Mouse (Mus musculus) cerebellum, postnatal 25 days (tissue): ENCODE results near the gene Cdkl4.
"Not testable (repeated sequence)": the region's sequence is repeated elsewhere in the genome, so short reads cannot be mapped to it uniquely, and the experiment has no call there.

ENCODE experiments used
- DNase-seq, 2 experiments: peaks; one replicate each; pipeline ENCODE4 v3.0.0; 2021; ENCODE audit warnings: mixed read lengths in 2 of 2

Cdkl4 gene

DNA sequence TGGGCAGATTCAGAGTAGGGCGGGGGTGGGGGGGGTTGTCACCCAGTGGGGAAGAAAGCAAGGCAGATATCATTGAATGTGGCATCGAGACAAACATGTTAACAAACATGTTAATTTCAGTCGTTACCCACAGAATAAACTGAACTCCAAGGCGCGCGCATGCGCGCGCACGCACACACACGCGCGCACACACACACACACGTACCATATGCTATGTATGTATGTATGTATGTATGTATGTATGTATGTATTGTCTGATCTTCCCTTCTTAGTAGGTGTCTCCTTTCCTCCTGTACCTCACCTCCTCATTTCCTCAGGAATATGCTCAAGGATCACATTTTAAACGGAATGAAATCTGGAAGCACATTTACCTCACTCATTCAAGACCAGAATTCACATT is at the start of gene Cdkl4:
Gene Cdkl4 (minus strand): TSS at position 175 of the 400 bp plus-strand sequence.
- DNase-seq: no peak

DNA sequence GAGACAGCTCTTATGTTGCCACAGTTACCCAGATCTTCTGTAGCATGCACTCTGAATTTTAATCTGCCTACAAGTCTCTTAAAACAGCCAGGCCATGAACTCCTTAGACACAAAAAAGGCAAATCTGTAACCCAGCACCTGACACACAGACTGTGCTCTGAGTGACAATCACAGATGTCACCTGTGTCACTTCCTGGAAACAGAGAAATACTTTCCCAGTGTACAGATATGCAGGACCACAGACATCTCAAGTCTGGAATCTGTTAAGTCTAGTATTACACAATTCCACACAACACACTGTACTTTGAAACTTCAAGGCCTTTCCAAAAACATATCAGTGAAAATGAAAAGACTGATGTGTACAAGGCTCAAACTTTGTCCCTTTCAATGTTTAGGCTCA is 47.4 kb upstream of the Cdkl4 start:
- no peak for DNase-seq

DNA sequence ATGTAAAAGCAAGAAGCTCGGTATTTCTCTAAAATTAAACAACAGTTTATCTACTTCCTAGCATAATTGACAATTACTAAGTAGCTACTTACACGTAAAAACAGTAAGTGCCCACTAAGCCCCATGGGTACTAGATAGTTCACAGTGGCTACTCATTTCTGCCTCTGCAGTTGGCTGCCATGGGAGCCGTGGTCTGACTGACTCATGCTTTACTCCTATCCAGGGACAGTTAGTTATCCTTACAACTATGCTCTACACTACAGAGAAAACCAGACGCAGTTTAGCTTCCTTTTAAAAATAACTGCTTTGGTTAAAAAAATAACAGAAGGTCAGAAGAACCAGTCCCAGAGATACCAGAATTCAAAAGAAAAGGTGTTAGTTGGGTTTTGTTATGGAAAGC is 44.1 kb upstream of the Cdkl4 start:
- DNase-seq: no peak

DNA sequence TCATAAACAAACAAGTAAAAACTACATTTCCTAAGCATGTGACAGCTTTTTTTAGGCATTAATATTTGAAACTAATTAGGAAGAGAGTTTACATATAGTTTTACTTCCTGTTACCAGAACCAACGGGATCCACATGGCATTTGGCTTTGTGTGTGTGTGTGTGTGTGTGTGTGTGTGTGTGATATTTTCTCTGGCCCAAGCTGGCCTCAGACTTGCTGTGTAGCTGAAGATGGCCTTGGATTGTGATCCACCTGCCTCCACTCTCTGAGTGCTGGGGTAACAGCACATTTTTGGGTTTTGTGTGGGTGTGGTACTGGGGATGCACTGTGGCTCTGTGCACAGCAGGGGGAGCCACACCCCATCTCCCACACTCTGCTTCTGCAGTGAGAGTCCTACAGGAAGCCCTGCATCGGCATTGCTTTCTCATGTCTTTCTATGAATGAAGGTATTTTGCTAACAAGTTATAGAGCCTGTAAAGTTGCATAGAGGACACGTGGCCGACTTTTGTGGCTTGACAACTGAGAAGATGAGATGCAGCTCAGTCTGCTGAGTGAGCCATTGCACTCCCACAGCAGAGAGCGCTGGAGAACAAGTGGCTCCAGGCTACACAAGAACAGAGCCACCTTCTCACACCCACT is 43.3 kb upstream of the Cdkl4 start:
- peak; percentile 80 to 85 for DNase-seq

DNA sequence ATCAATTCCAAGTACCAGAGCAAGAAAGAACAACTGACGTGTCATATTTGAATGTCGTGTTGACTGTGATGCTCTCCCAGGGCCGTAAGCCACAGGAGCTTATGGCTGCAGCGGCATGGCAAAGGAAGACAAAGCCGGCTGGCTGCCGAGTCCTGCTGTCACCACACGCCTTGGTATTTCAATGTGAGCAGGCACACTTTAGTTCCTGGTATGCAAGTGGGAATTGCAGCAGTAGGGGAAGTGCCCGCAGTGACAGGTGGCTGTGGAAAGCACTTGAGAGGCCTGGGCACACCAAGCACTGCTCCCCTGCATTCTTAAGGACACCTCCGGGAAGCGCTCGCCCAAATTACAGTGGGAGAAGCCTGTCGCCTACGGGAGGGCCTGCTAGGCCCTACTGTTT is 41.9 kb upstream of the Cdkl4 start:
- peak; percentile 69 to 74 for DNase-seq

DNA sequence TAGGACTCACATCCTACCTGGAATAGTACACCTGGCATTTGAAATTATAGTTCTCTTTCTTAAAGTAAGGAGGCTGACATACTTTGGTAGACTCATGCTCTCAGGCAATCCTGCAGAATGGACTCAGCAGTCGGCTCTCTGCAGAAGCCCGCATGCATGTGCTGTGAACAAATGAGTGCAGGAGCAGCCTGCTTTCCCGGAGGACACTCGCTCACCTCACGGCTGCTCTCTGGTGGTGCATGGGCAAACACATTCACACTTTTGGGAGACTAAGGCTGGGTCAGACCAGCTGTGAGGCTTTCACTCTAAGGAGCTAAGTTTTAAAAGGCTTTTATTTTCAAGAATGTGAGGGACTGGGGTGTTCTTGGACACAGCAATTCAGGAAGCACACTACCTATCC is 41.3 kb upstream of the Cdkl4 start:
- peak; percentile 27 to 42 for DNase-seq

DNA sequence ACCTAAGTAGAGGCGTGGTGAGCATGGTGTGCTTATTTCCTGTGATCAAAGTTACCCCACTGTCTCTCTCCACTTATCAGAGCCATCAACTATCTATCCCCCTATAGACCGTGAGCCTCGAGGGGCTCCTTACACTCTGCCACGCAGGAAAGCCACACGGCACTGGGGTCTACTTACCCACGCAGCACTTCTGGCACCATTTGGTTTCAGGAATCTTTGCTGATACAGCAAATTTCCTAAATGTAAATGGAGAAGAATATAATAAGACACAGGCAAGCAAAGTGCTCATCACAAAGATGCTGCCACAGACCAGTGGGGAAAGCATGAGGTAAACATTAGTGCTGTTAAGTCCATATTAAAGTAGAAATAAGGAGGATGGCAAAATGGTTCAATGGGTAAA is 26.2 kb upstream of the Cdkl4 start:
- DNase-seq: no peak

DNA sequence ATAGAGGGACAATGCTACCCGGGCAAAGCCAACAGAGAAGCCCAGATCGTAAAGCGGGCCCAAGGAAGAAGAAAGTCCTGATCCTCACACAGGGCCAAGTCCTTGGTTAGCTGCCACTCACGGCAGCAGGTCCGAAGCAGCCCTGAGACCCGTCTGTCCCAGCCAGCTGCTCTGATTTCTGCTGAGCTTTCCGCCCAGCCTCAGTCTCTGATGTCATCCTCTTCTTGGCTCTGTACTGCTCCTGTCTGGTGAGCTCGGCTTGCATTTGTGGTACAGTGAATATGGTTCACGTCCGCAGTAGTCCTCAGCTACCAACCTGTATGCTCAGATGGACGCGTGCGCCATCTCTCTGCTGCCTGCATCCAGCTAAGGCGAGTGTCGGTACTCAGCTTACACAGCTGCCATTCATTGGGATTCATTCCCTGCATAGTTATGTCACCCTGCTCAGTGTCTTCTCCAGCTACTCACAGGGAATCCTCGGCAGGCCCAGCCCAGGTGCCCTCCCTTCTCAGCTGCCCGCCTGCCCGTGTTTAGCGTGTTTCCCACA is 25.5 kb upstream of the Cdkl4 start:
- DNase-seq: peak; percentile 32 to 42

DNA sequence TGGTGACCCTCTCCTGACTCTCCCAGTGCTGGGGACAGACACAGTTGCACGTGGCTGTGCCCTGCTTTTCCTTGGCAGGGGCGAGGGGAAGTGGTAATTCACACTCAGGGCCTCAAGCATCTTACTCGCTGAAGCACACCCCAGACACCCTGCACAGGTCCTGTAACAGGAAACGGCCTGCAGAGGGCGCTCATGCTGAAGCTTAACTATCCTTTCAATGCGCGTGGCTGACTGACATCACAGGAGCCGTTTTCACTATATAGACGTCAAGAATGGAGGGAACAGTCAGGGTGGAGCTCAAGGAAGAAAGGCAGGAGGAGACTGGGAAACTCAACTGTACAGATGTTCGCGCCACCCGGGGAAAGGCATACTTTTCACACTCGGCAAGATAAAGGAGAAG is 23.8 kb upstream of the Cdkl4 start:
- DNase-seq: peak; percentile 65 to 81

DNA sequence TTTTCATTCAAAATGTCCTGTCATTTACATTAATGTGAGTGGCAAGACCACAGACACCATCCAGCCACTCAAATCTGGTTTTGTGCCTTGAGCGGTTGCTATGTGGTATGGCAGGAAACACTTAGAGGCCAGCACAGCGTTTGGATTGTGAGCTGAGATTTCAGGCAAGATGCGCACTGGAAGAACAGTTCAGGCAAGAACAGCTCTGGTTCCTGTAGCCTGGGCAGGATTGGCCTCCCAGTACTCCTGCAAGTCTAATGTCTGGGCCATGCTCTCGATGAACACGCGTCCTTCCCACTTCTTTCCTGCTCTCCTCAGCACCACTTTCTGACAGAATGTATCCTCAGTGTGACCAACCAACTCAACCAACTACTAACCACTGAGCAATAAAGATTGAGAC is 5.4 kb upstream of the Cdkl4 start:
- no peak for DNase-seq

DNA sequence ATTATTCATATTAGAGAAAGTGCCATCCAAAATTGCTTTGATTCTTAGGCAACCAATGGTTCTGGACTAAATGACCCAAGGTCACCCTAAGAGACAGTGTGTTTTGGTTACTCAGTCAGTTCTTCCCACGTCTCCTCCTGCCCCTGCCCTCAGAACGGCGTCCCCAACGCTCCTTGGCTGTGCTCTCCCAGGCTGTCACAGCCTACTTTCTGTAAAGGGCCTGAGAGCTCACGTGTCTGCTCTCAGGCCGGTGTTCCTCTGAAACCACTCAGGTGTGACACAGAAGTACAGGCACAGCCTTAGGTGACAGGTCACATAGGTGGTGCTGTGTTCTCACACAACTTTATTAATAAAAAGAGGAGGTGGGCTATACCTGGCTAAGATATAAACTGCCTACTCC is 2.3 kb upstream of the Cdkl4 start:
- no peak for DNase-seq

DNA sequence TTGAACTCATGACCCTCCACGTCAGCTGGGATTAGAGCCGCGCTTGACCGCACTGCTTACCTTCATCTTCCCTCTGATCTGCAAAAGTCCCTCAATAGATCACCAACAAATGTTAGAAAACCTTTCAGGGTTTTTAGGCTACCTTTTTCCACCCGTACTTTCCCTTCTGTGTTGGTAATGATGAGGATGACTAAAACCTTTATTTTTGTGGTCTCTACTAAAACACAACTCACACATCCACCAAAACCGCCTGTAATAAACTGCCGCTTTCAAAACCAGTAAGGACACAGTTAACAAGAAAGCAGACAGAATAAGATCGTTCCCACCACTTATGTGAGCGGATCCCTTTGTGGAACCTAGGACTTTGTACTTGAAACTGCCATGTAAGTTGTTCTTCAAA is 1.5 kb upstream of the Cdkl4 start:
- DNase-seq: no peak

DNA sequence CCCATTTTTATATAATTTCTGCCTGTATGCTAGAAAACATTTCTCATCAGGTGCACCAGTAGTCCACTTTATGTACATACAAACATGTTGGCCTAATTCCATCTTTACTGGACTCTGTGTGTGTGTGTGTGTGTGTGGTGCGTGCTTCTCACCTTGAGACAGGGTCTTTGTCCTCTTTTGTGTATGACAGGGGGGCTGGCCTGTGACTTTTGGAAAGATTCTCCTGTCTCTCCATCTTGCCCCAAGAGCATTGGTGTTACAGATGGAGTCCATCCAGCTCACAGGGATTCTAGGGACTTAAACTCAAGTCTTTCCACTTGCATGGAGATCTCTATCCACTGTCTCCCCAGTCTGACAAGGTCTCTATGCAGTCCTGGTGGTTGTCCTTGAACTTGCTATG is 428 bp upstream of the Cdkl4 start:
- DNase-seq: no peak

DNA sequence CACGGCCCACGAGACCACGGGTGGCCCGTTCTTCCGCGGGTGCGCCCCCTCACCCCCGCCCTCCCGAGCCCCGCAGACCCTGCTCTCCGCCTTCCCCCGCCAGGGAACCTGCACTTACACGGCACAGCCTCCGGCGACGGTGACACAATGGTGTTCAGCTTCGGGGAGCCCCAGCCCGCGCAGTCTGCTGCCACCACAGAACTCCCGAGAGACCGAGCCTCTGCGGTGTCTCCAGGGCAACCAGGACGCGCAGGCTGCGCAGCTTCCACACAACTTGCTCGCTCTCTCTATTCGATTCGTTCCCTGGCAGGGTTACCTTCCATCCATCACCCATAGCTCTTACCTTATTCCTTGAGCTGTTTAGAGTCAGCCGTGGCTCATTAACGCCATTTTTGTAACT is 399 bp downstream of the Cdkl4 start:
- DNase-seq: peak; percentile 22 to 51

DNA sequence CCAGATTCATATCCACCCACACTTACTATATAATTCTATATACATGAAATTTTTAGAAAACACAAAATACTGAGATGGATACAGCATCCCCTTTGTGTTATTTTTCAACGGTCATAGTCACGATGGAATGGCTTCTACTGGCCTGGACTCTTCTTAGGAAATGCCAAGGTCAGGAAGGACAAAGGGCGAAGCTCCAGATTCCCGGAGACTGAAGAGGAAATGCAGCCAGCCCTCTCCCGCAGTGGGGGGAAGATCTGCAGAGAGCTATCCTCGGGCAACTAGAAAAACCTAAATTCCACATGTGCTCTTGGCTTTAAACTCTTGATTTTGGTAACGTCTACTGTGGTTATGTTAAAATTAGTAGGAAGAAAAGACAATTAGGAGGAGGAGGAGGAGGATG is 2.6 kb downstream of the Cdkl4 start:
- no peak for DNase-seq

DNA sequence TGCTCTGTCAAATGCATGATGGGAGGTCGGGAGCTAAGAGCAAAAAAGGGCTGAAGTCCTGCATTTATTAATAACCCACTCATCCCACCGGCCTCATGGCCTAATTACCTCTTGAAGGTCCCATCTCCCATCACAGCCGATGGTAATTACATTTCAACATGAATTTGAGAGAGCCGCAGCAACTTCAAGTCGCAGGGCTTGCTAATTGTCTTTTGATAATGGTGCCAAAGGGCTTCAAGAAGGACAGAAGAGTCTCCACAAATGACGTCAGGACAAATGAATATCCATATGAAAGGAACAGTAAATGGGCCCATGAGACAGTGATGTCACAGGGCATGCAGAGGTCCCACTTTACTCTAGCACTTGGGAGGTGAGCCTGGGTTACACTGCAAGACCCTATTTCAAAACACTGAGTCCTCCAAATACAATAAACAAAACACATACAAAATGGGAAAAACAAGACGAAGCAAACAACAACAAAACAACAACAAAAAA is 3.1 kb downstream of the Cdkl4 start:
- no peak for DNase-seq

DNA sequence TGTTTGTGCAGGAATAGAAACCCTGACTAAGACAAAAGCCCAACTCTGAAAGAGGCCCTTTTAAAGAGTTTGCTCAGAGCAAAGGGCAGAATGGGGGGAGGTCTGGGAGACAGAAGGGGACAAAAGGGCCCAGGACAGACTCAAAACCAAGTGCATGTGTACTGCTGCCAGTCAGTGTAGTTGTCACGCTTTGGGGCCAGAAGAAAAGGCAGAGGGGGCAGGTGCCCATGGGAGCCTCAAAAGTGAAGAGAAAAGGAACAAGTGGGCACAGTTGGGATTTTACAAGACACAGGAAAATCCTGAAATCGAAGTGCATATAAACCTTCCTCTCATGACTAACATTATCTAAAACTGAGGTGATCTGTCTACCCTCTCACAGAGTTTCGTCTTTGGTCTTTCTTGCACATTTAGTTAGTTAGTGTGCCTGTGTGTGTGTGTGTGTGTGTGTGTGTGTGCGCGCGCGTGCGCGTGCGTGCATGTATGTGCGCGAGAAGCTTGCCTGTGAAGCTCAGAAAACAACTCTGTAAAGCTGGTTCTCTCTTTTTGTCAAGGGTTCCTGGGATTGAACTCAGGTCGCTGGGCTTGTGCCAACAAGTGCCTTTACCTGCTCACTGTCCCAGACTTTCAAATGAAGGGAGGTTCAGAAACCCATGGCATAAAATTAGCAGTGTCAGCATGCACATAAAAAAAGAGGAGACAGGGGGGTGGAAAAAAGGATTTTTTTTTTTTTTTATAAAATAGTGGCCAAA is 5.3 kb downstream of the Cdkl4 start:
- no peak for DNase-seq

DNA sequence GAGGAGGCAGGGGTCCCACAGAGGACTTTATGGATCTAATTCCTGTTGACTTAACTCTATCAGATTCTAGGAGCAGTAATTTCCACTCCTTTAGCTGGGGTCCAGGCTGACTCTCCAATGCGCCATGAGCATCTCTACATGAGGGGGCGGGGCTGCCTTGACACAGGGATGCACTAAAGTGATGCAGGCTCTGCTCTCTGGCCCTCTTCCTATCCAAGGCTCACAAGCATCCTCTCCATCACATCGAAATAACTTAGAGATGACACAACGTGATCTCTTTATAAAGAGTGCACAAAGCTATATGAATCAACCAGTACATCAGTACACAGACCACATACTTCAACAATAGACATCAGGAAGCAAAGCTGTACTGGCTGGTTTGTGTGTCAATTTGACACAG is 6.2 kb downstream of the Cdkl4 start:
- DNase-seq: no peak

DNA sequence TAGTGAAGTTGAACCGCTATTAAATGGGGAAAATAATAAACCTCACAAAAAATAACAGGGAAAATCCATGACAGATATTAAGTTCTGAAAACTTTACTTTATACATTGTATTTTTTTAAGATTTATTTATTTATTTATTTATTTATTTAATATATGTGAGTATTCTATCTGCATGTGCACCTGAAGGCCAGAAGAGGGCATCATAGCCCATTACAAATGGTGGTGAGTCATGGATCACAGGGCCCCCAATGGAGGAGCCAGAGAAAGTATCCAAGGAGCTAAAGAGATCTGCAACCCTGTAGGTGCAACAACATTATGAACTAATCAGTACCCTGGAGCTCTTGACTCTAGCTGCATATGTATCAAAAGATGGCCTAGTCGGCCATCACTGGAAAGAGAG is 7.9 kb downstream of the Cdkl4 start:
- not testable (repeated sequence) for DNase-seq

DNA sequence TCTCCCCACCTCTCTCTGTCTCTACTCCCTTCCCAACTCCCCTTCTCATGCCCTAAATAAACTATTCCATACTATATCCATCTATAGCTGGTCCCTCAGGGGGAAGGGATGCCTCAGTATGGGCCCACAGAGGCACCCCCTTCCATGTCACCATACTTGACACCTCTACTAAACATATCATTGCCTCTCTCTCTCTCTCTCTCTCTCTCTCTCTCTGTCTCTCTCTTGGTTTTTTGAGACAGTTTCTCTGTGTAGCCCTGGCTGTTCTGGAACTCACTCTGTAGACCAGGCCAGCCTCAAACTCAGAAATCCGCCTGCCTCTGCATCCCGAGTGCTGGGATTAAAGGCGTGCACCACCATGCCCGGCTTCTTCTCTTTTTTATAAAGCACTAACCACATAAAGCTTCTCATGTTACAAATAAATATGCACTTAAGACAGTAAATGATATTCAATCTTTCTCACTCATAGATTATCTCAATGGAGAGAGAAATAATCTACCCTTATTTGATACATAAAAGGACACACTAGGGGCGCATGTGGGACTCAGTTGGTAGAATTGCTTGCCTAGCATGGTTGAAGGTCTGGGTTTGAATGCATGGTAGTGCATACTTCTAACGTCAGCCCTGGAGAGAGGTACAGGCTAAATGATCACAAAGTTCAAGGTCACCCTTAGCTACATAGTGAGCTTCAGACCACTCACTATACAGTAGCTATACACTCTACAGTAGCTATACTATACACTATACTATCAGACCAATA is 8.6 kb downstream of the Cdkl4 start:
- DNase-seq: no peak

DNA sequence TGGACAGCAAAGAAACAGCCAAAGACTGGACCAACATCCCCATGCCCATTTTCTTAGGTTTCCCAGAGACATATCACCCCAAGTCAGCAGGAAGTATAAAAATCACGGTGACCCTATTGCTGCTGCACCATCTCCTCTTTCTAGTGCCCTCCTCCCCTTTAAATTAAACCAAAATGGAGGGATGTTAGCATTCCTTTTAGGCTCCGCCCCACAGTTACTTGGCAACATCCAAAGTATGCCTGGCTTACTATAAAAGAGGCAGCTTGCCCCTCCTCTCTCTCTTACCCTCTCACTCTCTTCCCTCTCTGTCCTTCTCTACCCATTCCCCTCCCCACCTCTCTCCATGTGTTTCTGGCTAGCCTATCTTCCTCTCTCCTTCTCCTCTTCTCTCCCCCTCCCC is 9.2 kb downstream of the Cdkl4 start:
- no peak for DNase-seq

DNA sequence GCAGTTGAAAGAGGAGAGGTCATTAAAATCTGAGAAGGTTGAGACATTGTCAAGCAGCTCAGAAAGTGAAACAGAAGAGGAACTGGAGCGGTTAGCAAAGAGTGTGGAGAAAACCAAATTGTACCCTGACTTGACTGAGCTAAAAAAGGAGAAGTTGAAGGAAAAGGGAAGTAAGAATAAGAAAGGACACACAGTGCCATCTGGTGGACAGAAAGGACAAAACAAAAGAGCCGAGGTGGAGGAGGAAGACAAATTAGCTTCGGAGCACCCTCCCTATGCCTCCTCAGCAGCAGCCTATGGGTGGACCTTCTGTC is 13.0 kb downstream of the Cdkl4 start:
- DNase-seq: peak in 1 of 2 experiments; percentile 34

DNA sequence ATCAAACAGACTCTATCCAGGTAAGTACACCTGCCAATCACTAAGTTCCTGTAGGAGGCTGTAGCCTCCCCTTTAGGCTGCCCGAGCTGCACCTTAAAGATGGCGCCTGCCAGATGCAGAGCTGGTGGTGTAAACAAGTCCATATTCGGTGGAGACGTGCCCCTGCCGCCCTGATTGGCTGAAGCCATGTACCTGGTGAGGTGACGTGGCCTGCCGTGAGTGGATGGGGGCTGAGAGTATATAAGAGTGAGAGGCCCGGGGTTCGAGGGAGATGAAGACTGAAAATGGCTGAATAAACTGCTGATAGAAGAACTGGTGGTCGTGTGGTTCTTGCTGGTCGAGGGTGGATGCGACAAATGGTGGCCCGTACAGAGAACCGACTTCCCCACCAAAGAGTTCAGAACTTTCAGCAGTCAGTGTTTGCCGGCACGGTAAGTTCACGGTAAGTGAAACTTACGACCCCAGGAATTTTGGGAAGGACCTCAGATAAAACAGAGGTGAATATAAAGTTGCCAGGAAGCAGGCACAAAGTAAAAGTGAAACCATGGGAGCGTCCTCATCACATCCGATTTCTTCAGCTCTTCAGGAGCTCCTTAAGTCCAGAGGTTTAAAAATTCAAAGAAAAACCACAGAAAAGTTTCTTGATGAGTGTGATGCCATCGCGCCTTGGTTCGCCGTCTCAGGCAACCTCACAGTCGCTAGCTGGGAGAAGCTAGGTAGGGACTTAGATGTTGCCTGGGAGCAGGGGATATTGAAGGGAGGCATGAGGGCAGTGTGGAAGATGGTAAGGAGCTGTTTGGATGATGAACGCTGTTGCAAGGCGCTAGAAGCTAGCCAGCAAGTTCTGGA is 13.6 kb downstream of the Cdkl4 start:
- not testable (repeated sequence) for DNase-seq
